Mouse (Mus musculus): Measurements from ENCODE around the gene Epop.

The Epop gene

GRCm38 (mm10) chr11:97590227-97590960, 39.1 kb downstream of the Epop start:
- DNase-seq (ENCODE audit: low spot score in 2 of 2) = no peak

- DNase-seq (ENCODE audit: low spot score in 2 of 2) = no peak
Observed at GRCm38 (mm10) chr11:97589216-97589615, 40.3 kb downstream of the Epop start.

- no peak for DNase-seq (ENCODE audit: low spot score in 2 of 2)
Observed at GRCm38 (mm10) chr11:97585932-97586331, 43.6 kb downstream of the Epop start.

- DNase-seq (ENCODE audit: low spot score in 2 of 2) = no peak
Observed at GRCm38 (mm10) chr11:97584476-97584875, 45.0 kb downstream of the Epop start.

GRCm38 (mm10) chr11:97579088-97579857, 50.2 kb downstream of the Epop start:
- no peak for DNase-seq (ENCODE audit: low spot score in 2 of 2)

- DNase-seq (ENCODE audit: low spot score in 2 of 2) = no peak
Observed at GRCm38 (mm10) chr11:97578286-97578685, 51.2 kb downstream of the Epop start.
